Mouse (Mus musculus): Measurements from ENCODE around the gene Lmtk2. TPM values are rescaled to one million over a fixed set of nuclear protein-coding genes. Genes with fewer than 3 reads are reported as not detected.
A peak's percentile ranks its signal among the peaks of the same experiment; 100 is the strongest.

Lmtk2 gene
- polyA plus RNA-seq, 1 experiment from 2014 or later = 4.9 TPM

DNA sequence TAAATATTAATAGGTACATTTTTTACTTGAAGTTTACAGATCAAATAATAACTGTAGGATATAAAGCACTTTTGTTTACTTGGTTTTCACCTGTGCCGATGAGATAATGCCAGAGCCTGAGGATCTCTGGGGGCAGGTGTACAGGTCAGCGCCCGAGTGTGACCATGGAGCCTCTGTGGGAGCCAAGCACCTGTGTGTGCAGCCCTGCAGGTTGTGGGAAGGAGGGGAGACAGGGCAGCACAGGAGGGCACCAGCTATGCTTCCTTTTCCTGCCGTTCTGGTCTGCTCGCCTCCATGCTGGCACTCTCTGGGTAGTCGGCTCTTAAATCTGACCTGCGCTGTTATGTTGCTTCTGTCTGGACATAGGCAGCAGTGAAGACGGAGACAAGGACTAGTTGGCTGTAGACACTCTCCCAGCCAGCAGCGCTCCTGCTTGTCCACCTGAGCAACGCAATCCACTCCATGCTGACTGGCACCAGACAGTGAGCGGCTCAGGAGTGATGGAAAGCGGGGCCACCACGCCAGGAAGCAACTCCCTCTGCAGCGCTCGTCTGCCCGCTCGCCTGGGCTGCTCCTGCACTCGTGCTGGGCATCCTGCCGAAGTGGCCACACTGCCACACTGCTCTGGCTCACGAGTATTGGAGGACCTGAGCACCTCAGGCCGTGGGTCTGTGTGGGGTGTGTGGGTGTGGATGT is 84.3 kb downstream of the Lmtk2 start:
- Histone ChIP-seq H3K4me3 (replicated peaks; ENCODE audit: low read depth, low read length) (no peak overlapping the region), H3K36me3 (ENCODE audit: insufficient read depth, low read length) (peaks cover 18% of the 10 kb centered on the region; the same call in 1 of the 2 replicates), H3K9me3 (replicated peaks; ENCODE audit: low read length) (no peaks in the 10 kb centered on the region), H3K4me1 (replicated peaks; ENCODE audit: insufficient read depth, low read length) (no peaks in the 10 kb centered on the region), H3K27me3 (ENCODE audit: insufficient read depth, low read length) (no peaks in the 10 kb centered on the region), H3K9ac (ENCODE audit: low read depth, low read length) (no peak overlapping the region), H3K27ac (peak overlapping the region; percentile 31; the same call in 1 of the 2 replicates), H3K4me2 (ENCODE audit: low read length) (no peak overlapping the region)
- WGBS = 78% methylated on average over 21 of the region's 21 CpGs
- DNase-seq (ENCODE audit: low spot score) (peak; percentile 5), ATAC-seq (replicated peaks; ENCODE audit: low FRiP score, low read depth) (peak; percentile 53; the same call in 1 of the 2 replicates)
- TF ChIP-seq CTCF (IDR thresholded peaks at IDR 0.05; ENCODE audit: low read depth) = no peak

DNA sequence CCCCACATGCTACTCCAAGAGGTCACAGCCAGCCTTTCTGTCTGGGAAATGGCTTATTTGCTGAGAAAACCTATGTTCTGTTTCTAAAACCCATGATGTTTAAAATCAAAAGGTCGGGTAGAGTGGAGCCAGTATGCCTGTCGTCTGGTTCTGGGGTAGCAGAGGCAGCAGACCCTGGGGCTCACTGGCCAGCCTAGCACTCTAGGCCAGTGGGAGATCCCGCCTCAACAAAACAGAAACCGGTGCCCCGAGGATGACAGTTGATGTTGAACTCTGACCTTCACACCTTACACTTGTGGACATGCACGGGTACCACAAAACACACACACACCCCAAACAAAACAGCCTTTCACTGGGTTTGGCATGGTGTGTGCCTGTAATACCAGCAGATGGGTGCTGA is 88.2 kb downstream of the Lmtk2 start:
- no peaks in the 10 kb centered on the region for H3K27me3 ChIP-seq (ENCODE audit: insufficient read depth, low read length)
- H3K9me3 ChIP-seq (replicated peaks; ENCODE audit: low read length) = no peaks in the 10 kb centered on the region
- H3K36me3 ChIP-seq (ENCODE audit: insufficient read depth, low read length) = peaks cover 18% of the 10 kb centered on the region; the same call in 1 of the 2 replicates
- peaks cover 8% of the 10 kb centered on the region; the same call in 1 of the 2 replicates for H3K4me1 ChIP-seq (replicated peaks; ENCODE audit: insufficient read depth, low read length)
- WGBS = 86% methylated on average over 6 of the region's 6 CpGs
- no peak overlapping the region for H3K9ac ChIP-seq (ENCODE audit: low read depth, low read length)
- no peak overlapping the region for H3K27ac ChIP-seq
- no peak for ATAC-seq (replicated peaks; ENCODE audit: low FRiP score, low read depth)
- H3K4me3 ChIP-seq (replicated peaks; ENCODE audit: low read depth, low read length) = no peak overlapping the region
- no peak for DNase-seq (ENCODE audit: low spot score)
- no peak for TF ChIP-seq CTCF (IDR thresholded peaks at IDR 0.05; ENCODE audit: low read depth)
- no peak overlapping the region for H3K4me2 ChIP-seq (ENCODE audit: low read length)

DNA sequence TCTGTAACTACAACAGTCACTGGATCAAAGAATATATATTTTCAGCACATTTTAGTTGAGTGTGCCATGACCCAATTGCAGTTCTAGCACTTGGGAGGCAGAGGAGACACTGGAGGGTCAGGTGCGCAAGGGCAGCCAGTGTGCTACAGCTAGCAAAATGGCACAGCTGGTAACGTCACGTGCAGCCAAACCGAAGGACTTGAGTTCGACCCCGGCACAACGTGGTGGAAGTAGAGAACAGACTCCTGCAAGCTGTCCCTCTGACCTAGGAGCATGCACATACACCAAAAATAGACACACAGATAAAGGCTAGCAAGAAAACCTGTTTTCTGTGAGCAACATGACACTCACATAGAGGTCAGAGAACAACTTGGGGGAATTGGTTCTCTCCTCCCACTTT is 89.1 kb downstream of the Lmtk2 start:
- WGBS = 65% methylated on average over 7 of the region's 7 CpGs
- H3K4me2 ChIP-seq (ENCODE audit: low read length) = no peak overlapping the region
- H3K27ac ChIP-seq = no peak overlapping the region

DNA sequence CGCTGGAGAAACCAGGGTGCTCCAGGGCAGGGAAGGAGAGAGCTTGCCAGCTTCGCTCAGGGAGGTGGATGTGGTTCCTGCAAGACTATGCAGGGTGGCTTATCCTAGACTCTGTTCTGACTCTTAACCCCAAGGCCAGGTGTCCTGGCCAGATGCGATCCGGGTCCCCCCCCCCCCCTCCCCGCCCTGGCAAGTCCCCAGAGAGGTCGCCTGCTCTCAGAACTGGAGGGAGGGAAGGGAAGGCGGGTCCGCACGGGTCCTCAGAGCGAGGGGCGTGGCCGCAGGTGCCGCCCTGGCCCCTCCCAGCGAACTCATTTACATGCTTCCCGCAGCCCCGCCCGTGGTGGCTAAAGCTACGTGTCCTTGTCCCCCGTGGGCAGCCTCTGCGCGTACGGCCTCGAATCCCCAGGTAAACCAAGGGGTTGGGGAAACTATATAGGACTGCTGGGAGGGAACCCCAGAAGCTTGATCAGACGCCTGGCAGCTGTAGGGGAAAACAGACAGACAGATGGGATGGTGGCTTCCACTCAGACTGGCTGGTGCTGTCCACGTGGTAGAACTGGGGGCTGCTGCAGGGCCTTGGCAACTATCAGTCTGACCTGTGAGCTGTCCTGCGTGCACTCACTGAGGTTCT is 89.8 kb downstream of the Lmtk2 start, which contains the start of gene Bhlha15:
Bhlha15 (plus strand) TSS at position 337 of the 634 bp plus-strand sequence.
- Histone ChIP-seq H3K9me3 (replicated peaks; ENCODE audit: low read length) (no peaks in the 10 kb centered on the region), H3K27ac (no peak within 1 kb of the TSS), H3K9ac (ENCODE audit: low read depth, low read length) (peak within 1 kb of the TSS; percentile 40; the same call in 1 of the 2 replicates), H3K4me2 (ENCODE audit: low read length) (peak within 1 kb of the TSS; percentile 58), H3K36me3 (ENCODE audit: insufficient read depth, low read length) (peaks cover 13% of the 10 kb centered on the region; the same call in 1 of the 2 replicates), H3K4me3 (replicated peaks; ENCODE audit: low read depth, low read length) (peak within 1 kb of the TSS; percentile 21; the same call in 1 of the 2 replicates), H3K4me1 (replicated peaks; ENCODE audit: insufficient read depth, low read length) (peaks cover 8% of the 10 kb centered on the region; the same call in 1 of the 2 replicates), H3K27me3 (ENCODE audit: insufficient read depth, low read length) (no peaks in the 10 kb centered on the region)
- TF ChIP-seq CTCF (IDR thresholded peaks at IDR 0.05; ENCODE audit: low read depth) = no peak
- ATAC-seq (replicated peaks; ENCODE audit: low FRiP score, low read depth) (peak; percentile 33; the same call in 1 of the 2 replicates), DNase-seq (ENCODE audit: low spot score) (peak; percentile 44)
- WGBS = 2% methylated on average over 24 of the region's 26 CpGs

More for the DNA sequence above, 89.1 kb downstream of the Lmtk2 start:
- Histone ChIP-seq H3K9me3 (replicated peaks; ENCODE audit: low read length) (no peaks in the 10 kb centered on the region), H3K27me3 (ENCODE audit: insufficient read depth, low read length) (no peaks in the 10 kb centered on the region), H3K4me1 (replicated peaks; ENCODE audit: insufficient read depth, low read length) (peaks cover 8% of the 10 kb centered on the region; the same call in 1 of the 2 replicates), H3K36me3 (ENCODE audit: insufficient read depth, low read length) (peaks cover 18% of the 10 kb centered on the region; the same call in 1 of the 2 replicates), H3K4me3 (replicated peaks; ENCODE audit: low read depth, low read length) (no peak overlapping the region), H3K9ac (ENCODE audit: low read depth, low read length) (no peak overlapping the region)
- no peak for TF ChIP-seq CTCF (IDR thresholded peaks at IDR 0.05; ENCODE audit: low read depth)
- DNase-seq (ENCODE audit: low spot score) = no peak
- no peak for ATAC-seq (replicated peaks; ENCODE audit: low FRiP score, low read depth)

DNA sequence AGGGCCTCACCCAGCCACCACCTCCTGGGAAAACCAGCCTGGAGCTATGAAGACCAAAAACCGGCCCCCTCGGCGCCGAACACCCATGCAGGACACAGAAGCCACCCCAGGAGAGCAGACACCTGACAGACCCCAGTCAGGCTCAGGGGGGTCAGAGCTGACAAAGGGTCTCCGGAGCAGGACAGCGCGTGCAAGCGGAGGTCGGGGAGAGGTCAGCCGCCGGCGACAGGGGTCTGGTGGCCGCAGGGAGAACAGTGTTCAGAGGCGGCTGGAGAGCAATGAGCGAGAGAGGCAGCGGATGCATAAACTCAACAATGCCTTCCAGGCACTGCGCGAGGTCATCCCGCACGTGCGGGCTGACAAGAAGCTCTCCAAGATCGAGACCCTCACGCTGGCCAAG is 90.8 kb downstream of the Lmtk2 start:
- 50% methylated on average over 23 of the region's 23 CpGs for WGBS
- Histone ChIP-seq H3K4me1 (replicated peaks; ENCODE audit: insufficient read depth, low read length) (peaks cover 8% of the 10 kb centered on the region; the same call in 1 of the 2 replicates), H3K27ac (no peak overlapping the region), H3K9me3 (replicated peaks; ENCODE audit: low read length) (no peaks in the 10 kb centered on the region), H3K36me3 (ENCODE audit: insufficient read depth, low read length) (0 out of 2 replicates have a peak, but pooled peaks cover 10% of the 10 kb centered on the region), H3K4me3 (replicated peaks; ENCODE audit: low read depth, low read length) (no peak overlapping the region), H3K4me2 (ENCODE audit: low read length) (no peak overlapping the region), H3K9ac (ENCODE audit: low read depth, low read length) (no peak overlapping the region), H3K27me3 (ENCODE audit: insufficient read depth, low read length) (no peaks in the 10 kb centered on the region)
- no peak for ATAC-seq (replicated peaks; ENCODE audit: low FRiP score, low read depth)
- TF ChIP-seq CTCF (IDR thresholded peaks at IDR 0.05; ENCODE audit: low read depth) = no peak
- DNase-seq (ENCODE audit: low spot score) = no peak

DNA sequence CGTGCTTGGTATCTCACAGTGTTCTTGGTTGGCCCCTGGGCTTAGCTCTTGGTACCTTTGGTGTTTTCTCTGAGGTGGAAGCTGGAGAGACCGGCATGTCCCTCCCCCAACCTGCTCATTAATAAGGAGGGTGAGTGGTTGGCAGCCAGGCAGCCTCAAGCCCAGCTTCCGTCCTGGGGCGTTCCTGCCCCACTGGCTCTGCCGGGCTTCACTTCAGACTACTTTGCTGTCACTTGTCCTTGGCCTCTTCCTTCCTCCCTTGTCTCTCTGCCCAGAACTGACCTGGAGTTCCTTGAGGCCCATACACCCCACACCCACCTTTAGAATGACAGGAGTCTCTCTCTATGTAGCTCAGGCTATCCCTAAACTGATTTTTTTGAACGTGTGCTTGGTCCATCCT is 92.4 kb downstream of the Lmtk2 start:
- no peak for DNase-seq (ENCODE audit: low spot score)
- H3K4me2 ChIP-seq (ENCODE audit: low read length) = no peak overlapping the region
- 0 out of 2 replicates have a peak, but pooled peaks cover 8% of the 10 kb centered on the region for H3K36me3 ChIP-seq (ENCODE audit: insufficient read depth, low read length)
- H3K27me3 ChIP-seq (ENCODE audit: insufficient read depth, low read length) = no peaks in the 10 kb centered on the region
- no peaks in the 10 kb centered on the region for H3K9me3 ChIP-seq (replicated peaks; ENCODE audit: low read length)
- H3K27ac ChIP-seq = no peak overlapping the region
- no peak for TF ChIP-seq CTCF (IDR thresholded peaks at IDR 0.05; ENCODE audit: low read depth)
- WGBS = 71% methylated on average over 6 of the region's 6 CpGs
- H3K9ac ChIP-seq (ENCODE audit: low read depth, low read length) = no peak overlapping the region
- H3K4me3 ChIP-seq (replicated peaks; ENCODE audit: low read depth, low read length) = no peak overlapping the region
- peaks cover 8% of the 10 kb centered on the region; the same call in 1 of the 2 replicates for H3K4me1 ChIP-seq (replicated peaks; ENCODE audit: insufficient read depth, low read length)
- ATAC-seq (replicated peaks; ENCODE audit: low FRiP score, low read depth) = no peak

Measured in kidney, postnatal 0 days (tissue).